Comparison of ENCODE assay signal across 14 mouse cellular contexts in genomic region chr1:92051489-92052062, GRCm38 (mm10).
DNase-seq lines count a peak whose midpoint lies in the region; ATAC-seq and TF ChIP-seq lines count a peak whose summit lies in the region.
"Had no signal": no experiment of that assay in that cellular context is flagged by ENCODE, and none has a peak within 500 bp of the region (broad histone marks: within the 10 kb centered on the region; RNA-seq: fewer than 3 reads in every experiment).

No protein-coding gene starts in this region.

- H3K27me3 ChIP-seq in hindbrain, postnatal 0 days (ENCODE audit: insufficient read depth, low read length) = no peaks in the 10 kb centered on the region
- no peaks in the 10 kb centered on the region for H3K27me3 ChIP-seq in hindbrain, embryonic 14.5 days (ENCODE audit: control insufficient read depth, insufficient read depth, low read length)
- H3K27me3 ChIP-seq in liver, embryonic 15.5 days = no peaks in the 10 kb centered on the region
- no peaks in the 10 kb centered on the region for H3K27me3 ChIP-seq in heart, embryonic 11.5 days (ENCODE audit: control insufficient read depth, insufficient read depth, low read length)
- H3K27me3 ChIP-seq: Patski had no signal

- H3K9me3 ChIP-seq in hindbrain, postnatal 0 days (ENCODE audit: low read length) = no peaks in the 10 kb centered on the region
- H3K9me3 ChIP-seq in hindbrain, embryonic 14.5 days (ENCODE audit: control insufficient read depth, low read length) = no peaks in the 10 kb centered on the region
- H3K9me3 ChIP-seq in liver, embryonic 15.5 days (replicated peaks) = no peaks in the 10 kb centered on the region
- H3K9me3 ChIP-seq in heart, embryonic 11.5 days (replicated peaks; ENCODE audit: control insufficient read depth, low read length) = no peaks in the 10 kb centered on the region

- no peak overlapping the region for H3K4me3 ChIP-seq in hindbrain, postnatal 0 days (ENCODE audit: low read length)
- H3K4me3 ChIP-seq in hindbrain, embryonic 14.5 days (replicated peaks; ENCODE audit: low read length) = no peak overlapping the region
- H3K4me3 ChIP-seq in liver, embryonic 15.5 days (replicated peaks) = no peak overlapping the region
- no peak overlapping the region for H3K4me3 ChIP-seq in heart, embryonic 11.5 days (ENCODE audit: low read depth, low read length)
- H3K4me3 ChIP-seq: myocyte had no signal

- WGBS in hindbrain, postnatal 0 days = 88% methylated on average over 4 of the region's 4 CpGs
- 85% methylated on average over 4 of the region's 4 CpGs for WGBS in hindbrain, embryonic 14.5 days
- WGBS in liver, embryonic 15.5 days (ENCODE audit: insufficient replicate concordance) = 66% methylated on average over 4 of the region's 4 CpGs
- 81% methylated on average over 4 of the region's 4 CpGs for WGBS in heart, embryonic 11.5 days (ENCODE audit: insufficient replicate concordance)

- no peak for DNase-seq in hindbrain, postnatal 0 days (ENCODE audit: low spot score)
- DNase-seq in hindbrain, embryonic 14.5 days (ENCODE audit: low spot score) = no peak
- DNase-seq in lung, postnatal 4 days = peak; percentile 59 to 63
- DNase-seq in heart, adult 11 months = no peak
- DNase-seq in cerebellum, adult 8-10 months = no peak
- DNase-seq: adrenal gland, postnatal 14 days; cerebellum, adult 11 months; kidney, postnatal 10 days had no signal

- 0 out of 2 replicates have a peak, but pooled peaks have one; percentile 9 for TF ChIP-seq CTCF in hindbrain, postnatal 0 days (IDR thresholded peaks at IDR 0.05; ENCODE audit: low read depth)

- ATAC-seq in hindbrain, postnatal 0 days = no peak
- ATAC-seq in hindbrain, embryonic 14.5 days (ENCODE audit: low FRiP score) = no peak
- peak; percentile 76 for ATAC-seq in CD4-positive, CD25-positive, alpha-beta regulatory T cell, adult 4 months
- no peak for ATAC-seq in liver, embryonic 15.5 days (ENCODE audit: insufficient read depth)
- ATAC-seq in heart, embryonic 11.5 days (replicated peaks; ENCODE audit: insufficient number of reproducible peaks, low FRiP score, low TSS enrichment) = no peak
- ATAC-seq: forebrain, embryonic 16.5 days; Patski had no signal

- no peaks in the 10 kb centered on the region for H3K4me1 ChIP-seq in hindbrain, postnatal 0 days (ENCODE audit: insufficient read depth, low read length)
- peaks cover 13% of the 10 kb centered on the region; the same call in 1 of the 2 replicates for H3K4me1 ChIP-seq in hindbrain, embryonic 14.5 days (replicated peaks; ENCODE audit: control insufficient read depth, insufficient read depth, low read length)
- peaks cover 12% of the 10 kb centered on the region for H3K4me1 ChIP-seq in liver, embryonic 15.5 days (replicated peaks)
- peaks cover 52% of the 10 kb centered on the region for H3K4me1 ChIP-seq in heart, embryonic 11.5 days (ENCODE audit: control insufficient read depth, insufficient read depth, low read length)

- no peak overlapping the region for H3K9ac ChIP-seq in hindbrain, postnatal 0 days (replicated peaks; ENCODE audit: low read length)
- H3K9ac ChIP-seq in hindbrain, embryonic 14.5 days = no peak overlapping the region
- H3K9ac ChIP-seq in liver, embryonic 15.5 days = no peak overlapping the region
- no peak overlapping the region for H3K9ac ChIP-seq in heart, embryonic 11.5 days (ENCODE audit: low read depth, low read length)

- H3K4me2 ChIP-seq in hindbrain, postnatal 0 days (ENCODE audit: low read depth, low read length) = no peak overlapping the region
- no peak overlapping the region for H3K4me2 ChIP-seq in hindbrain, embryonic 14.5 days (replicated peaks)
- H3K4me2 ChIP-seq in liver, embryonic 15.5 days = no peak overlapping the region
- no peak overlapping the region for H3K4me2 ChIP-seq in heart, embryonic 11.5 days

- H3K36me3 ChIP-seq in hindbrain, postnatal 0 days (ENCODE audit: insufficient read depth, low read length) = no peaks in the 10 kb centered on the region
- H3K36me3 ChIP-seq in hindbrain, embryonic 14.5 days (replicated peaks; ENCODE audit: control insufficient read depth, insufficient read depth) = no peaks in the 10 kb centered on the region
- no peaks in the 10 kb centered on the region for H3K36me3 ChIP-seq in liver, embryonic 15.5 days (replicated peaks)
- H3K36me3 ChIP-seq in heart, embryonic 11.5 days (ENCODE audit: control insufficient read depth, insufficient read depth, low read length) = no peaks in the 10 kb centered on the region

- H3K27ac ChIP-seq in hindbrain, postnatal 0 days = no peak overlapping the region
- no peak overlapping the region for H3K27ac ChIP-seq in hindbrain, embryonic 14.5 days
- peak overlapping the region; percentile 4; the same call in 1 of the 2 replicates for H3K27ac ChIP-seq in liver, embryonic 15.5 days (replicated peaks)
- H3K27ac ChIP-seq in heart, embryonic 11.5 days (ENCODE audit: low read depth, low read length) = no peak overlapping the region

Comparison
In these comparisons a context has a peak if more than half of its experiments do, and no peak if none do; other contexts are left out.
1. DNase-seq: peak in lung, postnatal 4 days (2 of 2); none in hindbrain, postnatal 0 days (single experiment), hindbrain, embryonic 14.5 days (single experiment), heart, adult 11 months (single experiment) and cerebellum, adult 8-10 months (single experiment).